In the genomic region with DNA sequence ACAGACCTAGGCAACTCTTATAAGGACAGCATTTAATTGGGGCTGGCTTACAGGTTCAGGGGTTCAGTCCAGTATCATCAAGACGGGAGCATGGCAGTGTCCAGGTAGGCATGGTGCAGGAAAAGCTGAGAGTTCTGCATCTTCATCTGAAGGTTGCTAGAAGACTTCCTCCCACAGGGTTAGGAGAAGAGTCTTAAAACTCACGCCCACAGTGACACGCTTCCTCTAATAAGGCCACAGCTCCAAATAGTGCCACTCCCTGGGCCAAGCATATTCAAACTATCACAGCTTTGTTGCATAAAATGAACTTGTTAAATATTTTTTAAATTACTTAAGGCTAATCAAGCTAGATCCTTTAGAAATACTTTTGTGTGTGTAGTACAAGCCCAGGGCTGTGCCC, we compare ENCODE assay signal across 21 mouse cellular contexts.
"Had no signal": no experiment of that assay in that cellular context is flagged by ENCODE, and none has a peak within 500 bp of the region (broad histone marks: within the 10 kb centered on the region; RNA-seq: fewer than 3 reads in every experiment).

No protein-coding gene starts in this region.

- H3K4me2 ChIP-seq: limb, embryonic 13.5 days; liver, embryonic 13.5 days; lung, embryonic 14.5 days; midbrain, embryonic 13.5 days; stomach, embryonic 15.5 days had no signal

- DNase-seq: kidney, adult 18-20 months; kidney, adult 9 months; kidney, postnatal 25 days; layer of hippocampus, adult 9-11 months; liver, embryonic 13.5 days; lung, embryonic 14.5 days; lung, postnatal 10 days; lung, postnatal 4 days; retina, postnatal 1 day; right cerebral cortex, postnatal 25 days; spleen, adult 18-20 months; thymus, postnatal 25 days had no signal

- H3K27ac ChIP-seq: kidney, postnatal 0 days; layer of hippocampus, adult 2 months; limb, embryonic 10.5 days; limb, embryonic 13.5 days; liver, embryonic 13.5 days; midbrain, embryonic 10.5 days; midbrain, embryonic 13.5 days; stomach, embryonic 15.5 days had no signal

- H3K9ac ChIP-seq: limb, embryonic 13.5 days; liver, embryonic 13.5 days; lung, embryonic 14.5 days; midbrain, embryonic 13.5 days; stomach, embryonic 15.5 days had no signal

- H3K9me3 ChIP-seq: limb, embryonic 10.5 days; limb, embryonic 13.5 days; liver, embryonic 13.5 days; midbrain, embryonic 10.5 days; midbrain, embryonic 13.5 days; stomach, embryonic 15.5 days had no signal

- ATAC-seq: intestine, embryonic 16.5 days; midbrain, embryonic 13.5 days; midbrain, embryonic 16.5 days had no signal

- H3K27me3 ChIP-seq: limb, embryonic 13.5 days; liver, embryonic 13.5 days; midbrain, embryonic 13.5 days; stomach, embryonic 15.5 days had no signal

- H3K4me3 ChIP-seq: layer of hippocampus, adult 2 months; limb, embryonic 10.5 days; limb, embryonic 13.5 days; liver, embryonic 13.5 days; midbrain, embryonic 10.5 days; midbrain, embryonic 13.5 days; stomach, embryonic 15.5 days had no signal
